Mouse (Mus musculus): ENCODE measurements at regions not wholly inside any gene's neighbourhood (a gene's known extent, or its start where the extent isn't known, plus 50 kb on each side); places are given as distances from the start of the nearest gene placed in this dataset.
A peak's percentile ranks its signal among the peaks of the same experiment; 100 is the strongest.

DNA sequence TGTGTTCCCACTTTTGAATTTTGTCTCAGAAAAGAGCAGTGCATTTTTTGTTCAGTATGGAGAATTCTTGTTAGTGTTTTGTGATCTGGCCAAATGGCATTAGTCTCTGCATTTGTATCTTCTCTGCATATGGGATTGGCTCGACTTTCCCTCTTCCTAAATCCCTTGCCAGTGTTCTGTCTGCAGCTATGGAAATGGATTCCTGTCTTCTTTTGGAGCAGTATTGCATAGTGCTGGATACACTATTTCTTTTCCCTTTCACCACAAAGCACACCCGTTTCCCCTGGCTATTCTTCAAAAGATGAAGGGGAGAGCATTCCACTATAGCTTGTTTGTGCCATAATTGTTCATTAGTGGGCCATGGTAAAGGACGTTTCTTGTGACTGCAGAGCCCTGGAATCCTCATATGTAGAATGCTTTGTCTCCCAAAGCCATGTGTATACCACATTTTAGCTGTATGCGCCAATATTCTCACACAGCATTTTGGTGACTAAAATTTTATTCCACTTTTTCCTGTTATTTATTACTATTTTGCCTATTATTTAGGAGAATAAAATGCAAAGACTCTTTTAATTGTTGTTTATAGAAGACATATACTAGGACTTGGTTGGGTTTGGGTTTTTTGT lies 197.8 kb downstream of the Hs3st1 start:
- DNase-seq (ENCODE audit: low spot score), result no peak

DNA sequence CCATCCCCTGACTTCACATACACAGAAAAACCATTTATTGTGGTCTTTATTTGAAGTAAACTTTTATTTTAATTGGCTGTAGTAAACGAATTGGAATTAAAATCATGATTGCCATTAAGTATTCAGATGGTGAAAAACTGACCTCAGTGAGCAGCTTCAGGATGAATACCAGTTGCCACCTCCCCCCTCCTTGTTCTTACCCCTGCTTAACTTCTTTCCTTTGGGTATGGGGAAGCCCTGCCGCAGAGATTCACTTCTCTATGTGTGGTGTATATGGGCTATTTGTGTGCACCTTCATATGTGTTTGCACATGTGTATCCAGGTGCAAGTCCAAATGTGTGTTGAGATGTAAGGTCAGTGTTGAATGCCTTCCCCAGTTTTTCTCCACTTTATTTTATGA lies 218.2 kb downstream of the Hs3st1 start:
- DNase-seq (ENCODE audit: low spot score), result no peak

DNA sequence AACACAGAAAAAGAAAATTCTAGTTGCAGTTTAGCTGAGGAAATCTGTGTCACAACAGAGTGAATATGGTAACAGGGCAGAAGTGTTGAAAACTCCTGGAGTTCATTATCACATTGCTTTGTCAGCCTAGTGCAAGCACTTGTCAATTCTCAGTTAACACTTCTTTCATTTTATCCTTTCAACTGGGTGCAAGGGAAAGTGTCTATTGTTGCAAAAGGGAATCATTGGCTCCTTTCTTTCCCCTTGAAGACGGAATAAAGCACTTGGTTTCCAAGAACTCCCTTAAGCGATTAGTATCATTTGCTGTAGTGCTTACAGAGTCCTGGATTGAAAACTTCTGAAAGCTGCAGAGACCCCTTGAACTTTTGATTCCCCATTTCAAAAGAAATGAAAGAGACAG lies 218.9 kb downstream of the Hs3st1 start:
- DNase-seq (ENCODE audit: low spot score), result no peak

DNA sequence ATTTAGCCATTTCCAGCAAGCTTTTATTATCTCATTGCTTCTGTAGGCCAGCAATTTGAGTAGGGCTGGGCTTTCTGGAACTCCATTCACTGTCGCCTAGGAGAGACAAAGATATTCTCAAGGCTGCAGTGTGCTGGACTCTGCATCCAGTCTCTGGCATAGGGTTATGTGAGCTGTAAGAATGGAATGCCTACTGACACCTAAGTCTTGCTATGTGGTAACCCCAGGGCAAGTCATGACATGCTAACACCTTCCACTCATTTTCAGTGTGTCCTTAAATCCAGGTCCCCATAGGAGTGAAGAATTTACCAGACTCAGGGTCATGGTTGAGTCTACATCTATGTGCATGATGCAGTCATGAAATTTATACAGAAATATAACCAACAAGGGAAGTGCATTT lies 245.0 kb downstream of the Hs3st1 start:
- no peak for DNase-seq (ENCODE audit: low spot score)

DNA sequence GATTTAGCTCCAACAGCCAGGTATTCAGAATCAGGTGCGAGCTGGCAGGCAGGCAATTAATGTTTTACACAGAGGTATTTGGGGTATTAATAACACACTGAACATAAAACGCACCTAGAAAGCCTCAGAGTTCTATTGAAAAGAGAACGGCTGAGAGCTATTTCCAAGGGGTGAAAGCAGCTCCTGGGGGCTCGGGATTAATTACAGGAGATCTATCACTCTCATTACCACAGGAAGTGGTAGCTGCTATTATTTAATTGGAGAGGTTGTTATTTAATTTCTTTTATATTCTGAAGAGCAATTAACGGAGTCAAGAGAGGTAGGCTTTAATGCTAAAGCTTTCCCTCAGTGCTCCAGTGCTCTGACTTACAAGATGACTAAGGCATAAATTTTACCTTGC lies 272.5 kb downstream of the Hs3st1 start:
- DNase-seq (ENCODE audit: low spot score), result no peak

DNA sequence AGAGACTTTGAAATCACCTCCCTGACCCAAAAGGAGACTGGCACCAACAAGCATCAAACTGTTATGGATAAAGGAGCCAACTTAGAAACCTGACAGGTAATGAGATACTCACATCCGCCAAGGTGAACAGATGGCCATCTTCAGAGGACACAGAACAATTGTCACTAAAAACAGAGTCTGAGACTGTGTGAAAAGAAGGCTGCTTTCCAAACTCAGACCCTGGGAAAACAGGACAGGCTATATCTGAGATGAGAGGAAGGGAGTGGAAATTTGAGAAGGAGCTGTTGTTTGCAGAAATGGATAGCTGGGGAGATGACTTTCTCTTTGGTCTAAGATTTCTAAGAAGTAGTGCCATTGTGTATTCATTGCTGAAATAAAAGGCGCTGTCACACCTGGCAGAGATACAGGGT lies 297.2 kb downstream of the Hs3st1 start:
- DNase-seq (ENCODE audit: low spot score), result no peak

DNA sequence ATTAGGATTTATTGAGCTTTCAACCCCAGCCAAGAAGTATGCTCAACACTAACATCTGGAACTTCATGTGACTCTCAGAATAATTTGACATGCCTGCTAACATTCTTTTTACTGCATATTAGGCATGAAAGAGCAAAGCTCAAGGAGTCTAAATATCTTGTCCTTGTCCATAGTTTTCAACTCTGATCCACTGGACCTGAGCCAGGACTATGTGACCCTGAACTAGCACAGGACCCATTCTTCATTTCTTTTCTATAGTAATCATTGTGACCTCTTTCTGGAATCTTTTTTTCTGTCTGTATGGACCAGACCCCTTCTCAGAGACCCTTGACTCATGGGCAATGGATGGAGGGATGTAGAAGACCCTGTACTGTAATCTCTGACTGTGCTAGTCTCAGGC lies 301.6 kb downstream of the Hs3st1 start:
- DNase-seq (ENCODE audit: low spot score), result no peak

DNA sequence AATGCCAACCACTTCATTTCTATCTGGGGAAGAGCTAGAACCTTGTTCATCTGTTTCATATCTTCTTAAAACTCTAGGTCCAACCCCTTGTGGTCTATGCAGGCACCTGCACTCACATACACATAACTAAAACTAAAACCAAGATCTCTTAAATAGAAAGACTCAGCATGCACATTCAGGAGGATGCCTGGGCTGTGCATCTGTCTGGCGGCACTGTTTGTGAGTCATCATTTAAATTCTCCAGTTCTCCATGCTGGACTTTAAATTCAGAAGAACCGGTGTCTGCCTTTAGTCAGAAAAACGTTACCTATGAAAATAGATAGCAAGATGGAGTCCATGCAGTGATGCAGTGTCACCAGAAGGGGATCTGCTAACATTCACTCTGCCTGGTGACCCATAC lies 314.5 kb downstream of the Hs3st1 start:
- DNase-seq (ENCODE audit: low spot score), result no peak

DNA sequence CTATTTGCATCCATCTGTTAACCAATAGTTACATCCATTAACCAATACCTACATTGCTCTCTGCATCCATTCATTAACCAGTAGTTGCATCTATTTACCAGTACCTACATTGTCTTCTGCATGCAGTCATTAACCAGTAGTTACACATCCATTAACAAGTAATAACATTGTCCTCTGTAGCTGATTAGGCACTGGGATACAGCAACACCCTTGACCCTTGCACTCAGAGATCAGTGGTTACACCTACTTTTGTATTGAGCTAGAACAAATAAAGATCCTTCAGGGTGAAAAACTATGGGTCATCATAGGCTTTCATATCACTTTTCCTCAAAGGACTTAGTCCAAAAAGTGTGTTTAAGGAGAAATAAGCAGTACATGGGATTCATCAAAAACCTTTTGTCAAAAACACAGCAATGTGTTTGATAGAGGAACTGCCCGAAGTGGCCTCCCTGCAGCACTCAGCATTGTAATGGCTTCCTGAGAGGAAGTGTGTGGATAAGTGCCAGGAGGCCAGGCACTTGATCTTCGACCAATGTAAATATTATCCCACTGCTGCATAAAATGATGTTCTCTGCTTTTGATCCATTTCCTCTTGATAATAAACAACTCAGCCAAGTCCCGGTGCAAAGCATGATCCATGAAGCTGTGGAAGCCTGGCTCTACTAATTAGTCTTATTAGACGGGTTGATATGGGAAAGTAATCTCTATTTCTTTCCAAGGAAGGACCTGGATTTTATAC lies 317.6 kb downstream of the Hs3st1 start:
- peak; percentile 69 for DNase-seq (ENCODE audit: low spot score)

DNA sequence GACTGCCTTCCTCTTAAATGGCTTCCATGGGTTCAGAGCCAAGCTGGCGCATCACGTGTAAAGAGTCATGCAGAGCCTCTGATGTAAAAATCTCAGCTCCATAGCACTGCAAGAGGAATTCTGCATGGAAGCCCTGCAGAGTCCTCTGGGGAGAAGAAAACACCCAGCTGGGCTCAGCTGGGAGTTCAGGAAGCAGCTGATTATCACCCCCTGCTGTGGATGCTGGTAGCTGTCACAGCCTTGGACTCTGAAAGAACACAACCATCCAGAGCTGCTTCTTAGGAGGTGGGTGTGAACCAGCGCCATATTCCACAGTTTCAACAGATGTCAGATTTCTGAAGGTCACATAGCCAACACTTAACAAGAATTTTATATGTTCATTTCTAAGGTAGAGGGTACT lies 329.2 kb downstream of the Hs3st1 start:
- DNase-seq (ENCODE audit: low spot score), result peak; percentile 3

DNA sequence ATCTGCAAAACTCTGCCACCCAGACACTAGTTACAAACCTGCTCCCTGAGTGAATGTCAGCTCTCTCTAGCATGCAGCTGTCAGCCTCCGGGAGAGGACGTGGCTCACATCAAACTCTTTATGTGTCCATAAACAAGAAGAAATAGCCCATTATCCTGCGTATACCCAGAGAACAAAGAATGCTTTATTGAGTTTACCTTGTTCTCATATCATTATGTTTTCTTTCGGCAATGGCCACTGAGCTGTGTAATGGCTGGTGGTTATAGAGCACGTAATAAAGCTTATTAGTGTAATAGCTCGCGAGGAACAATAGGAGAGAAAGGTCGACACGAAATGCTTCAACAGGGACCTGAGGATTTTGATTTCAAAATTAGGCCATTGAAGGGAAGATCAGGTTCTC lies 331.6 kb downstream of the Hs3st1 start:
- DNase-seq (ENCODE audit: low spot score), result no peak

DNA sequence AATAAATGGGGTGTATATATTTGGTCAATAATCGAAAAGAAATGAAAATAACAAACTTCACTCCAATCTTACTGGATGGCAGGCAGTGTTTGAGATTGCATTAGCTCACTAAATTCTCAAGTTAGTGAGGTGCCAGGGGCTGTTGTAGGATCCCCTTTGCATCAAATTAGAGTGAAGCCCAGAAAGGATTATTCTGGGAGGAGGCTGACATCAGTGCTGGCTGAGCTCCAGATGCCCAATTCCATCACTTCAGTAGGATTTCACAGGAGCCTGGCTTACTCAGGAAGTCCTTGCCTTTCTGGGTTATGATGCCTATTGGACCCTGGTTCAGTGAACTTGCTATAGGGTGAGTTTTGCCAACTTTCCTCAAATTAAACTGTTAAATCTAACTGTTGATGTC lies 336.5 kb downstream of the Hs3st1 start:
- no peak for DNase-seq (ENCODE audit: low spot score)

DNA sequence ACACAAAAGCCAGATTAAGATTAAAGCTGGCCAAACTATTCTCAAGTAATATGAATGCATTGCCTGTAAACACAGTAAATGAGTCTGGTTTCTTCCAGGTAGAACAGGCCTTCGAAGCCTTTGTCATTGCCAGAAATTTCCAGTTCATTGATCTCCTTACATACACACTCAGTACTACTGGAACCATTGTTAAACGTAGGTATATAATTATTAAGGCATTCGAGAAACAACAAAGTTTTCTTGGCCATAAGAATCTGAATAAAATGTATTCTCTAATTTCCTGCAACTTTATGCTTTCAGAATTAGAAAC lies 337.5 kb downstream of the Hs3st1 start:
- DNase-seq (ENCODE audit: low spot score), result no peak

DNA sequence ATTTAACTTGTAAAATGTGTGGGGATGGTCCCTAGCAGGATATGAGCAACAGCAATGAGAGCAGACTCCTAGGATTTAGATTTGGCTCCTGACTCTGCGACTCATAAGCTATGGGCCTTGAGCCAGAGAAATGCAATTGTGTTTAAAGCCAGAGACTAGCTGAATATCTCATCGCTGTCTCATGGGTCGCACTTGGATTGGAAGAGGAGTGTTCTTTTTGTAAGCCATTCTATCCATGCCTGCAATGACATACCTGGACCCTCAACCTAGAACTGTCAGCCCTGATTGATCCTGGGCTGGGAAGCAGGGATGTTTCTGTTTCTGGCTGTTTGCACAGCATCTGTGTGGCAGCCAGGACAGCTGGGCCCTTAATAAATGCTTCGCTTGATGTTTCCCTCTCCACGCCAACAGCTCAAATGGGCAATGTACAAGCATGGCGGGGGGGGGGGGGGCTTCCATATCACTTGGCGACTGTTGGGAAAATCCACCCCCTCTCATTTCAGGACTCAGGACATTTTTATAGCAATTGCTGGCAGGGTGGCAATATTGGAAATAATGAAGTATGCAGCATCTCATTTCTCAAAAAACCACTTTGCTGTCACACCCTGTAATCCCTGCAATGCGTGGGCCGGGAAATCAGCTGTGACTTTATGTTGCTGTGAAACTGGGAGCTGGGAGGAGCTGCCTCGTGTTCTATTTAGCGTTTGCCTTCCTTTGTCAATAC lies 338.0 kb downstream of the Hs3st1 start:
- DNase-seq (ENCODE audit: low spot score), result peak; percentile 3

DNA sequence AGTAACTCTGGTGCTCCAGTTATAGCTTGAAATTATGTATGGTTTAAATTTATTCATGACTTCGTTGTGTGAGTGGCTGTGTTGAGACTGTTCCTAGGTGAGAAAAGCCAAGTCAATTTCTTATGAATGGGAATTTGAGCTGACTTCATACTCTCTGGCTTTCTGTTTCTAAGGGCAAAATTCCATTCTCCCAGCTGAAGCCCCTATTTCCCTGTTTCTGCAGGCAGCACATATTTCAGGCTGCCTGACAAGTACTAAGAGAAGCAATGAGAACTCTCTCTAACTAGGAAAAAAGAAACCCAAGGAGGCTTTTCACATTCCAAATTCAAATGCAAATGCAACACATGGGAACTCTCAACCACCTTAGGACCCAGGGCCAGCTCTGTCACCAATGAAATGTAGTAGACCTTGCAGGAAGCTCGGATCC lies 338.7 kb downstream of the Hs3st1 start:
- no peak for DNase-seq (ENCODE audit: low spot score)

DNA sequence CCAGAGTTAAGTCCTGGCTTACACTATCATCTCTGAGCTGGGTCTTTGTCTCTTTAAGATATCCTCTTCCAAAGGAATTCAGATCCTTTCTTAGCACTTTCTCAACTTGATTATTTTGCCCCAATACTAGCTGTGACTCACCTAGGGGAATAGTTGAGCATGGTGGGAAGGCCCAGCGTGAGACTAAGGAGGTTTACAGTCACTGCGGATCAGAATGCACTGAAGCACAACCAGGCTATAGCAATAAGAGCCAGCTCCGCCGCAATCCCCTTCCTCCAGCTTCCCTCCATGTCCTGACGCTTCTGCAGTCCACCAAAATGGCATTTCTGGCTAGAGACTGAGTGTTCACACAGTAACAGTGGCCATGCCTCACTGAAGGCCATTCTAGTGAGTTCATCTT lies 342.5 kb downstream of the Hs3st1 start:
- DNase-seq (ENCODE audit: low spot score), result no peak

DNA sequence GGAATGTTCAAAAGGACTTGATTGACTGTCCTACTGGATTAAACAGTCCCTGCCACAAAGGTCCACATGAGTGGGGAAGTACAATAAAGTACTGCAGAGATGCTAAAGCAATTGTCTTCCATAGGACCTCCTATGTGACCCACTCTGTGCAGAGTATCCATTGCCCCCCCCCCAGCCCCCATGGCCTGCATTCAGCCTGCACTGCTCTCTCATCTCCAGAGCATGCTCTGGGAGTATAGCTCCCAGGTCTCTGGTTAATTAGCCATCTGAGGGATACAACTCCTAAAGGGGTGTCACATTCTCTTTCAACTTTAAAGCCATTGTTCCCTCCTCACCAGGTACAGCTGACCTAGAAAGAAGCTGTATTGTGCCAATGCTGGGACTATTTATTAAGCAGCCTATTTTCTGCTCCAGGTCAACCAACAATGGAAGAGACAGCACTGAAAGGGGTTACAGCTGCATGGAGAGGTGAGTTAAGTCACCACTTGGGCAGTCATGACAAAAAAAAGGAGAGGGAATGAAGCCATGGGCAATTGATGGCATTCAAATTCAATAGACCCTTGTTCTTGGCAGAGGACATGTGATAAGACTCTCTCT lies 364.8 kb downstream of the Hs3st1 start:
- no peak for DNase-seq (ENCODE audit: low spot score)

DNA sequence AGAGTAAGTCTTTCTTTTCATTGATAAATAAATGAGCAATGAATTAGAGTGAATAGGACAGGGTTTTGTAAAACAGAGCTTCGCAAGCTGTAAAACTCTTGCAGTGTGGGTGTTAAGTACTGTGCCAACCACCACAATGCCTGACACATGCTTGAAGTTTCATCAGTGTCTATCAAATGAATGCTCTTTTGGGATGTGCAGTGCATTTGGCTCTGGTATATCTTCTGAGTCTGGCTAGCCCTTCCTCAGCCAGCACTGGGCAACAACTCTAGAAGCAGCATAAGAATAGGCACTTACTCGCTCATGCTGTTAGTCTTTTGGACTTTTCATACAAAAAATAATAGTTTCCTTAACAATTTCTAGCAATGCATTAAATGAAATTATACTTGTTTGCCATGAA lies 370.9 kb downstream of the Hs3st1 start:
- DNase-seq (ENCODE audit: low spot score), result no peak

DNA sequence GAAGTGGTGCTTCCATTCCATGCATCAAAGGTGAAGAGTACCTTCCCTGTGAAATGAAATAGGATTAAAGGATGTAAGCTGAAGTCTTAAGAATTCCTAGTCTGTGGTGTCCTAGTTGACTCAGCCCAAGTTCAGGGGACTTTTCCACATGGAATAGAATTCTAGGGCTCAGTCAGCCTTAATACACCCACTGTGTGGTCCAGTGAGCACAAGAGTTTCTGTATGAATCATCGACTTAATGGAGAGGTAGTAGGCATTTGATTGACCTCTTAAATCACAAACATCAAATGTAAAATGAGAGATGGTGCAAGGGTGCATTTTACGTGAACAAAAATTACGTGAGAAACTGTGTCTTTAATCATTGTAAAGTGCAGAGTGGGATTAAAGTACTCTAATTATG lies 381.1 kb downstream of the Hs3st1 start:
- DNase-seq (ENCODE audit: low spot score), result no peak

DNA sequence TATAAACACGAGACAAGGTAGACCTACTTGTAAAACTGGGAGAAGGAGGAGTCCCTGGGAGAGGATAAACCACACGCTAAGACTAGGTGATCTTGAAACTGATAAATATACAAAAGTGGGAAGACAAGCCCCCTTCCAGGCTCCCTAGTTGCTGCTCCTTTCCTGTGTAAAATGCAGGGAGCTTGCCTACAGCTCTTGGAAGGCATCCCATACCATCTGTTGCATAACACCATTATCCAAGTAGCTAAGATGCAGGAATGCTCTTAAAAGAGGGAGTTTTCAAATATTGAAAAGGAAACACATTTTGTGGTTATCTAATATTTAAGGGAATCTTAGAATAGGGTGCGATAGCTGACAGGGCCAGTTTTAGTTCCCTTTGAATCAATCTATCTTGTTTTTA lies 406.6 kb downstream of the Hs3st1 start:
- DNase-seq (ENCODE audit: low spot score), result no peak

DNA sequence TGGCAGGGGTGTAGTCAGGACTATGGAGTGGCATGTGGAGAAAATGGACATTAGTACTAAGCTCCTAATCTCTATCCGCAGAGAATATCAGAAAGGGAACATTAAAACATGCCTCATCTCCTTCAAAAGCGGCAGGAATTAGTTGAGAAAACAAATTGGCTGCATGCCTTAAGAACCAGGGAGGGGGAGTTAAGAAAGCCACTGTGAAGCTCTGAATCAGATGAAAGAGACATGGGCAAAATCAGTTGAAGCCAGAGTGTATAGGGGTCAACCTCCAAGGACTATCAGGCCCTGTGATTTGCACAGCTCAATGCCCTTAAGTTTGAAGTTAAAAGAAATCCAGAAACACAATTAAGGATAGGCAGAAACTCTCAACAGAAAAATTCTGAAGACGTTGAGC lies 408.3 kb downstream of the Hs3st1 start:
- no peak for DNase-seq (ENCODE audit: low spot score)

DNA sequence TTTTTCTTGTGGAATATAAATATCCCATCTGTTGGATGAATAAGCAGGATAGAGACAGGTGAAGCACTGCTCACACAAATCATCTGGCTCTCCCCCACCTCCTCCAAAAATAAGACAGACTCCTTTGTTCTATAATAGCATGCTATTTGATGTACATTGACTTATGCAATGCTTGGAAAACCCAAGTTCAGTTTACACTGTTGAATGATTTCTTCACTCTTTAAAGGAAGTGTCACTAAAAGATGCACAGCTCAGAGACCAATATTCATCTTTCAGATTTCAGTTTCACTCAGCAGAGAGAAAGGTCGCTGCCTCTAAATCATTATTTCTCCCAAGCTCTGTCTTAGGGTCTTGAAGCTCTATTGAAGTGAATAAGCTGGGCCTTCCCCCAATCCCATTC lies 417.4 kb downstream of the Hs3st1 start:
- no peak for DNase-seq (ENCODE audit: low spot score)

DNA sequence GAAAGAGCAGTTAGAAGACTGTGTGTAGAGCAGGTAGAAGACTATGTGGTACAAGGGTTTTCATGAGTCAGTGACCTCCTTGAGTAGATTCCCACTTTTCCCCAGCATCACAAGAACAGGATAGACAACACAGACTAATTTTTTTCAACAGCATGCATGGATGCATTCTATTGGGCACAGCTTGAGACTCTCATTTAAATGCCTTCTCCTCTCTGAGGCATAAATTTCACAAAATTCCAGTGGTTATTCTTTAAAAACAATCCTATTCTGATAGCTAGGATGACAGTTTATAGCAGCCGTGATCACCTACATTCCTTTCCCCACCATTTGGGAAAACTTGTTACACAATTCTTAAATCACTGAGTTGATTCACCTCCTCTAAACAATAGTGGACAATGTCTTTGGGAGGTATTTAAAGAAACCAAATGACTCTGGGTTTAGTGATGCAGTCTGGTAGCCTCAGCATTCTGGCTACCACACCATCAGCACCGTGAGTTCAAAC lies 418.7 kb downstream of the Hs3st1 start:
- DNase-seq (ENCODE audit: low spot score), result no peak
